Mouse (Mus musculus): ENCODE data around the gene Rpl32. TPM values are rescaled to one million over a fixed set of nuclear protein-coding genes. Genes with fewer than 3 reads are reported as not detected.

The Rpl32 gene
- polyA plus RNA-seq, 1 experiment = 463 TPM

- 60% methylated on average over 20 of the region's 20 CpGs for WGBS
- H3K27me3 ChIP-seq (ENCODE audit: control insufficient read depth, insufficient read depth, low read length) = no peaks in the 10 kb centered on the region
- TF ChIP-seq CTCF (IDR thresholded peaks at IDR 0.05; ENCODE audit: extremely low read depth, insufficient read depth, insufficient read length, insufficient replicate concordance) = no peak
- TF ChIP-seq POLR2A (IDR thresholded peaks at IDR 0.05; ENCODE audit: low read depth, low read length) = no peak
- H3K36me3 ChIP-seq (ENCODE audit: control insufficient read depth, insufficient read depth, low read length) = no peaks in the 10 kb centered on the region
- no peaks in the 10 kb centered on the region; the same call in 1 of the 2 replicates for H3K4me1 ChIP-seq (ENCODE audit: control insufficient read depth, insufficient read depth, insufficient read length)
- H3K4me3 ChIP-seq (ENCODE audit: extremely low read depth, insufficient read depth, insufficient read length) = no peak overlapping the region
- no peak overlapping the region for H3K27ac ChIP-seq (ENCODE audit: insufficient read depth, low read length)
- DNase-seq (ENCODE audit: low read depth in 1 of 2, low spot score in 2 of 2) = no peak
These were observed 38.4 kb downstream of the Rpl32 start for GRCm38 (mm10) chr6:115770059-115770670.

- H3K4me1 ChIP-seq (ENCODE audit: control insufficient read depth, insufficient read depth, insufficient read length) = no peaks in the 10 kb centered on the region
- no peak for TF ChIP-seq CTCF (IDR thresholded peaks at IDR 0.05; ENCODE audit: extremely low read depth, insufficient read depth, insufficient read length, insufficient replicate concordance)
- no peak for TF ChIP-seq POLR2A (IDR thresholded peaks at IDR 0.05; ENCODE audit: low read depth, low read length)
- H3K36me3 ChIP-seq (ENCODE audit: control insufficient read depth, insufficient read depth, low read length) = no peaks in the 10 kb centered on the region
- no peak overlapping the region for H3K4me3 ChIP-seq (ENCODE audit: extremely low read depth, insufficient read depth, insufficient read length)
- WGBS = 45% methylated on average over 4 of the region's 4 CpGs
- no peak overlapping the region for H3K27ac ChIP-seq (ENCODE audit: insufficient read depth, low read length)
- DNase-seq (ENCODE audit: low read depth in 1 of 2, low spot score in 2 of 2) = no peak
- no peaks in the 10 kb centered on the region for H3K27me3 ChIP-seq (ENCODE audit: control insufficient read depth, insufficient read depth, low read length)
These were observed 40.3 kb downstream of the Rpl32 start for GRCm38 (mm10) chr6:115768207-115768606.

GRCm38 (mm10) chr6:115767357-115767756 is 41.2 kb downstream of the Rpl32 start:
- no peak for DNase-seq (ENCODE audit: low read depth in 1 of 2, low spot score in 2 of 2)
- Histone ChIP-seq H3K36me3 (ENCODE audit: control insufficient read depth, insufficient read depth, low read length) (no peaks in the 10 kb centered on the region), H3K27ac (ENCODE audit: insufficient read depth, low read length) (no peak overlapping the region), H3K4me1 (ENCODE audit: control insufficient read depth, insufficient read depth, insufficient read length) (no peaks in the 10 kb centered on the region), H3K27me3 (ENCODE audit: control insufficient read depth, insufficient read depth, low read length) (no peaks in the 10 kb centered on the region), H3K4me3 (ENCODE audit: extremely low read depth, insufficient read depth, insufficient read length) (no peak overlapping the region)
- WGBS = 63% methylated on average over 9 of the region's 9 CpGs
- TF ChIP-seq CTCF (IDR thresholded peaks at IDR 0.05; ENCODE audit: extremely low read depth, insufficient read depth, insufficient read length, insufficient replicate concordance) (no peak), POLR2A (IDR thresholded peaks at IDR 0.05; ENCODE audit: low read depth, low read length) (no peak)

GRCm38 (mm10) chr6:115764179-115764578 is 44.4 kb downstream of the Rpl32 start:
- Histone ChIP-seq H3K27me3 (ENCODE audit: control insufficient read depth, insufficient read depth, low read length) (no peaks in the 10 kb centered on the region), H3K27ac (ENCODE audit: insufficient read depth, low read length) (no peak overlapping the region; the same call in 1 of the 2 replicates), H3K36me3 (ENCODE audit: control insufficient read depth, insufficient read depth, low read length) (no peaks in the 10 kb centered on the region), H3K4me1 (ENCODE audit: control insufficient read depth, insufficient read depth, insufficient read length) (peaks cover 8% of the 10 kb centered on the region; the same call in 1 of the 2 replicates), H3K4me3 (ENCODE audit: extremely low read depth, insufficient read depth, insufficient read length) (no peak overlapping the region)
- no peak for DNase-seq (ENCODE audit: low read depth in 1 of 2, low spot score in 2 of 2)
- TF ChIP-seq POLR2A (IDR thresholded peaks at IDR 0.05; ENCODE audit: low read depth, low read length) (no peak), CTCF (IDR thresholded peaks at IDR 0.05; ENCODE audit: extremely low read depth, insufficient read depth, insufficient read length, insufficient replicate concordance) (no peak)
- WGBS = 14% methylated on average over 7 of the region's 7 CpGs

- Histone ChIP-seq H3K4me3 (ENCODE audit: extremely low read depth, insufficient read depth, insufficient read length) (no peak within 1 kb of the TSS), H3K36me3 (ENCODE audit: control insufficient read depth, insufficient read depth, low read length) (no peaks in the 10 kb centered on the region), H3K4me1 (ENCODE audit: control insufficient read depth, insufficient read depth, insufficient read length) (peaks cover 9% of the 10 kb centered on the region; the same call in 1 of the 2 replicates), H3K27me3 (ENCODE audit: control insufficient read depth, insufficient read depth, low read length) (no peaks in the 10 kb centered on the region), H3K27ac (ENCODE audit: insufficient read depth, low read length) (no peak within 1 kb of the TSS)
- 13% methylated on average over 9 of the region's 9 CpGs for WGBS
- DNase-seq (ENCODE audit: low read depth in 1 of 2, low spot score in 2 of 2) = no peak
- TF ChIP-seq CTCF (IDR thresholded peaks at IDR 0.05; ENCODE audit: extremely low read depth, insufficient read depth, insufficient read length, insufficient replicate concordance) = no peak
- TF ChIP-seq POLR2A (IDR thresholded peaks at IDR 0.05; ENCODE audit: low read depth, low read length) = no peak
These were observed 46.4 kb downstream of the Rpl32 start, which contains the start of gene Tmem40 for GRCm38 (mm10) chr6:115761995-115762756. Gene Tmem40 (minus strand): TSS chr6:115762410.

GRCm38 (mm10) chr6:115760982-115761381 is 47.6 kb downstream of the Rpl32 start:
- H3K27ac ChIP-seq (ENCODE audit: insufficient read depth, low read length) = no peak overlapping the region
- no peak for DNase-seq (ENCODE audit: low read depth in 1 of 2, low spot score in 2 of 2)
- 56% methylated on average over 4 of the region's 4 CpGs for WGBS
- H3K4me1 ChIP-seq (ENCODE audit: control insufficient read depth, insufficient read depth, insufficient read length) = peaks cover 9% of the 10 kb centered on the region; the same call in 1 of the 2 replicates
- no peak for TF ChIP-seq CTCF (IDR thresholded peaks at IDR 0.05; ENCODE audit: extremely low read depth, insufficient read depth, insufficient read length, insufficient replicate concordance)
- TF ChIP-seq POLR2A (IDR thresholded peaks at IDR 0.05; ENCODE audit: low read depth, low read length) = no peak
- no peaks in the 10 kb centered on the region for H3K36me3 ChIP-seq (ENCODE audit: control insufficient read depth, insufficient read depth, low read length)
- H3K27me3 ChIP-seq (ENCODE audit: control insufficient read depth, insufficient read depth, low read length) = no peaks in the 10 kb centered on the region
- no peak overlapping the region for H3K4me3 ChIP-seq (ENCODE audit: extremely low read depth, insufficient read depth, insufficient read length)
